Mouse (Mus musculus): ENCODE measurements around the gene Nfe2l1. TPM values are rescaled to one million over a fixed set of nuclear protein-coding genes. Genes with fewer than 3 reads are reported as not detected.
"Not testable (repeated sequence)": the region's sequence is repeated elsewhere in the genome, so short reads cannot be mapped to it uniquely, and the experiment has no call there.

Gene Nfe2l1
- polyA plus RNA-seq, 1 experiment from 2014 or later = 72.6 TPM

- Histone ChIP-seq H3K4me2 (peak overlapping the region; percentile 83), H3K27me3 (no peaks in the 10 kb centered on the region), H3K4me3 (peak overlapping the region; percentile 47; the same call in 1 of the 2 replicates), H3K36me3 (no peaks in the 10 kb centered on the region), H3K4me1 (replicated peaks) (peaks cover 40% of the 10 kb centered on the region), H3K27ac (peak overlapping the region; percentile 77), H3K9me3 (no peaks in the 10 kb centered on the region), H3K9ac (peak overlapping the region; percentile 63)
- ATAC-seq (ENCODE audit: low FRiP score) = no peak
- WGBS = 53% methylated on average over 12 of the region's 12 CpGs
These were observed 32.8 kb upstream of the Nfe2l1 start for GRCm38 (mm10) chr11:96862534-96862933.

GRCm38 (mm10) chr11:96861878-96862289, 32.1 kb upstream of the Nfe2l1 start:
- Histone ChIP-seq H3K4me1 (replicated peaks) (peaks cover 36% of the 10 kb centered on the region), H3K4me3 (peak overlapping the region; percentile 47), H3K27ac (no peak overlapping the region), H3K9ac (peak overlapping the region; percentile 71), H3K4me2 (peak overlapping the region; percentile 83), H3K27me3 (no peaks in the 10 kb centered on the region), H3K36me3 (no peaks in the 10 kb centered on the region), H3K9me3 (no peaks in the 10 kb centered on the region)
- ATAC-seq (ENCODE audit: low FRiP score) = peak; percentile 82
- under 1% methylated on average over 31 of the region's 31 CpGs for WGBS

GRCm38 (mm10) chr11:96861446-96861845, 31.7 kb upstream of the Nfe2l1 start:
- H3K27me3 ChIP-seq = no peaks in the 10 kb centered on the region
- no peaks in the 10 kb centered on the region for H3K36me3 ChIP-seq
- H3K9ac ChIP-seq = peak overlapping the region; percentile 71
- no peaks in the 10 kb centered on the region for H3K9me3 ChIP-seq
- no peak overlapping the region for H3K27ac ChIP-seq
- peak; percentile 55 for ATAC-seq (ENCODE audit: low FRiP score)
- H3K4me3 ChIP-seq = peak overlapping the region; percentile 47
- peak overlapping the region; percentile 83 for H3K4me2 ChIP-seq
- peaks cover 36% of the 10 kb centered on the region for H3K4me1 ChIP-seq (replicated peaks)
- 1% methylated on average over 20 of the region's 20 CpGs for WGBS

- 11% methylated on average over 8 of the region's 8 CpGs for WGBS
- peak overlapping the region; percentile 83 for H3K4me2 ChIP-seq
- no peak overlapping the region for H3K9ac ChIP-seq
- H3K27ac ChIP-seq = no peak overlapping the region
- no peaks in the 10 kb centered on the region for H3K9me3 ChIP-seq
- ATAC-seq (ENCODE audit: low FRiP score) = peak; percentile 29; the same call in 1 of the 2 replicates
- peaks cover 36% of the 10 kb centered on the region for H3K4me1 ChIP-seq (replicated peaks)
- H3K27me3 ChIP-seq = no peaks in the 10 kb centered on the region
- no peak overlapping the region for H3K4me3 ChIP-seq
- H3K36me3 ChIP-seq = no peaks in the 10 kb centered on the region
These were observed 30.8 kb upstream of the Nfe2l1 start for GRCm38 (mm10) chr11:96860564-96860963.

GRCm38 (mm10) chr11:96859635-96860034, 29.9 kb upstream of the Nfe2l1 start:
- Histone ChIP-seq H3K4me3 (no peak overlapping the region), H3K36me3 (no peaks in the 10 kb centered on the region), H3K27ac (no peak overlapping the region), H3K4me1 (replicated peaks) (peaks cover 36% of the 10 kb centered on the region), H3K9me3 (no peaks in the 10 kb centered on the region), H3K4me2 (no peak overlapping the region), H3K27me3 (no peaks in the 10 kb centered on the region), H3K9ac (no peak overlapping the region)
- WGBS = 93% methylated on average over 4 of the region's 4 CpGs
- ATAC-seq (ENCODE audit: low FRiP score) = no peak

- no peaks in the 10 kb centered on the region for H3K27me3 ChIP-seq
- H3K36me3 ChIP-seq = no peaks in the 10 kb centered on the region
- WGBS = 83% methylated on average over 5 of the region's 5 CpGs
- H3K9ac ChIP-seq = no peak overlapping the region
- no peaks in the 10 kb centered on the region for H3K9me3 ChIP-seq
- H3K27ac ChIP-seq = no peak overlapping the region
- peaks cover 17% of the 10 kb centered on the region for H3K4me1 ChIP-seq (replicated peaks)
- H3K4me2 ChIP-seq = no peak overlapping the region
- ATAC-seq (ENCODE audit: low FRiP score) = no peak
- no peak overlapping the region for H3K4me3 ChIP-seq
These were observed 27.7 kb upstream of the Nfe2l1 start for GRCm38 (mm10) chr11:96857446-96857845.

GRCm38 (mm10) chr11:96849681-96850467, 20.1 kb upstream of the Nfe2l1 start, which contains the start of gene Copz2:
Gene Copz2 (plus strand): TSS chr11:96849870.
- H3K27me3 ChIP-seq = peaks cover 18% of the 10 kb centered on the region
- peak within 1 kb of the TSS; percentile 44 for H3K4me3 ChIP-seq
- 0 out of 2 replicates have a peak, but pooled peaks have one; percentile 24 for ATAC-seq (ENCODE audit: low FRiP score)
- H3K9me3 ChIP-seq = no peaks in the 10 kb centered on the region
- no peaks in the 10 kb centered on the region for H3K36me3 ChIP-seq
- no peak within 1 kb of the TSS for H3K27ac ChIP-seq
- peaks cover 11% of the 10 kb centered on the region for H3K4me1 ChIP-seq (replicated peaks)
- WGBS = under 1% methylated on average over 59 of the region's 60 CpGs
- H3K4me2 ChIP-seq = peak within 1 kb of the TSS; percentile 67
- H3K9ac ChIP-seq = peak within 1 kb of the TSS; percentile 63

GRCm38 (mm10) chr11:96849145-96849544, 19.4 kb upstream of the Nfe2l1 start:
- H3K4me3 ChIP-seq = peak overlapping the region; percentile 44; the same call in 1 of the 2 replicates
- not testable (repeated sequence) for H3K36me3 ChIP-seq; H3K27ac ChIP-seq; H3K9me3 ChIP-seq; ATAC-seq (ENCODE audit: low FRiP score); H3K9ac ChIP-seq
- peaks cover 11% of the 10 kb centered on the region for H3K4me1 ChIP-seq (replicated peaks)
- peaks cover 18% of the 10 kb centered on the region for H3K27me3 ChIP-seq
- peak overlapping the region; percentile 67 for H3K4me2 ChIP-seq
- WGBS = 67% methylated on average over 5 of the region's 5 CpGs

- Histone ChIP-seq H3K9ac (no peak overlapping the region), H3K4me2 (no peak overlapping the region), H3K36me3 (no peaks in the 10 kb centered on the region), H3K9me3 (no peaks in the 10 kb centered on the region), H3K4me3 (no peak overlapping the region), H3K27me3 (peaks cover 18% of the 10 kb centered on the region), H3K27ac (no peak overlapping the region), H3K4me1 (replicated peaks) (peaks cover 11% of the 10 kb centered on the region)
- WGBS = 48% methylated on average over 9 of the region's 9 CpGs
- no peak for ATAC-seq (ENCODE audit: low FRiP score)
These were observed 18.9 kb upstream of the Nfe2l1 start for GRCm38 (mm10) chr11:96848694-96849093.

- Histone ChIP-seq H3K27ac (no peak overlapping the region), H3K9me3 (no peaks in the 10 kb centered on the region), H3K9ac (no peak overlapping the region), H3K27me3 (peaks cover 18% of the 10 kb centered on the region), H3K36me3 (no peaks in the 10 kb centered on the region), H3K4me2 (no peak overlapping the region), H3K4me1 (replicated peaks) (peaks cover 11% of the 10 kb centered on the region), H3K4me3 (no peak overlapping the region)
- ATAC-seq (ENCODE audit: low FRiP score) = no peak
- WGBS = 47% methylated on average over 3 of the region's 3 CpGs
These were observed 17.5 kb upstream of the Nfe2l1 start for GRCm38 (mm10) chr11:96847240-96847639.

- ATAC-seq (ENCODE audit: low FRiP score) = no peak
These were observed 13.9 kb upstream of the Nfe2l1 start for GRCm38 (mm10) chr11:96843627-96844026.

GRCm38 (mm10) chr11:96840290-96840689, 10.5 kb upstream of the Nfe2l1 start:
- no peak overlapping the region for H3K4me3 ChIP-seq
- H3K27me3 ChIP-seq = no peaks in the 10 kb centered on the region
- no peaks in the 10 kb centered on the region for H3K9me3 ChIP-seq
- H3K4me2 ChIP-seq = no peak overlapping the region
- 47% methylated on average over 8 of the region's 8 CpGs for WGBS
- 0 out of 2 replicates have a peak overlapping the region, but pooled peaks have one; percentile 13 for H3K9ac ChIP-seq
- peaks cover 3% of the 10 kb centered on the region; the same call in 1 of the 2 replicates for H3K4me1 ChIP-seq (replicated peaks)
- no peak for ATAC-seq (ENCODE audit: low FRiP score)
- H3K27ac ChIP-seq = no peak overlapping the region; the same call in 1 of the 2 replicates
- H3K36me3 ChIP-seq = no peaks in the 10 kb centered on the region

More at GRCm38 (mm10) chr11:96843627-96844026, 13.9 kb upstream of the Nfe2l1 start:
- Histone ChIP-seq H3K4me1 (replicated peaks) (peaks cover 3% of the 10 kb centered on the region; the same call in 1 of the 2 replicates), H3K4me2 (no peak overlapping the region), H3K4me3 (no peak overlapping the region), H3K36me3 (no peaks in the 10 kb centered on the region), H3K9me3 (no peaks in the 10 kb centered on the region), H3K9ac (no peak overlapping the region), H3K27me3 (no peaks in the 10 kb centered on the region), H3K27ac (no peak overlapping the region)
- 57% methylated on average over 3 of the region's 3 CpGs for WGBS
